Mouse (Mus musculus) monocyte, adult 59 days (primary cell): Measurements from ENCODE around the gene Lmtk3. TPM values are rescaled to one million over a fixed set of nuclear protein-coding genes. Genes with fewer than 3 reads are reported as not detected.

Experiments
- total RNA-seq, 2 experiments: library from RNA; stranded (reverse); gene quantifications; one replicate each; pipeline ENCODE4 v1.2.4; 2023

The Lmtk3 gene
- total RNA-seq = not detected

DNA sequence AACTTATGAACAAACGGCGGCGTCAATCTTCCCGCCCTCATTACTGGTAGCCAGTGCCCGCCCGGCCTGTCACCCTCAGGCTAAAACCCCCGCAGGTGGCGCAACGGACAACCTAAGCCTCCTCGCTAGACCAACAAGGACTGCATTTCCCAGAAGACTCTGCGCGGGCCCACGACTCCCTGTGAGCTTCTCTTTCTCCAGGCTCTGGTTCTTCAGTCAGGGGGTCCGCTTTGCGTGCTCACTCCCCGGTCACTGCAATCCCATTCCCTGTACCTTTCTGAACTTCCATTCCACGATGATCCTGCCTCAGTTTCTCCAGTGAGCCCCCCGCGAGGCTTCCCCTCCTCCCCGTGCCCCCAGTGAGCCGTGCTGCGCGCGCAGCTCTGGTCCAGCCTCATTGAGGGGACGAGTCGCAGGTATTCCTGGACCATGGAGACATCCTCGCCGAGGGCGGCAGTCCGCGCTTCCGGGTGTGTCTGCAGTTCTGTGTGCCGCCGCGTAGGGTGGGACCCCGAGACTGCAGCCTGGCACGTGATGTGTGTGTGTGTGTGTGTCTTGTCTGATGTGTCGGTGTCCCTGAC is at the start of gene Lmtk3:
TSS of gene Lmtk3 (plus strand) at position 228 of the 581 bp plus-strand sequence.

DNA sequence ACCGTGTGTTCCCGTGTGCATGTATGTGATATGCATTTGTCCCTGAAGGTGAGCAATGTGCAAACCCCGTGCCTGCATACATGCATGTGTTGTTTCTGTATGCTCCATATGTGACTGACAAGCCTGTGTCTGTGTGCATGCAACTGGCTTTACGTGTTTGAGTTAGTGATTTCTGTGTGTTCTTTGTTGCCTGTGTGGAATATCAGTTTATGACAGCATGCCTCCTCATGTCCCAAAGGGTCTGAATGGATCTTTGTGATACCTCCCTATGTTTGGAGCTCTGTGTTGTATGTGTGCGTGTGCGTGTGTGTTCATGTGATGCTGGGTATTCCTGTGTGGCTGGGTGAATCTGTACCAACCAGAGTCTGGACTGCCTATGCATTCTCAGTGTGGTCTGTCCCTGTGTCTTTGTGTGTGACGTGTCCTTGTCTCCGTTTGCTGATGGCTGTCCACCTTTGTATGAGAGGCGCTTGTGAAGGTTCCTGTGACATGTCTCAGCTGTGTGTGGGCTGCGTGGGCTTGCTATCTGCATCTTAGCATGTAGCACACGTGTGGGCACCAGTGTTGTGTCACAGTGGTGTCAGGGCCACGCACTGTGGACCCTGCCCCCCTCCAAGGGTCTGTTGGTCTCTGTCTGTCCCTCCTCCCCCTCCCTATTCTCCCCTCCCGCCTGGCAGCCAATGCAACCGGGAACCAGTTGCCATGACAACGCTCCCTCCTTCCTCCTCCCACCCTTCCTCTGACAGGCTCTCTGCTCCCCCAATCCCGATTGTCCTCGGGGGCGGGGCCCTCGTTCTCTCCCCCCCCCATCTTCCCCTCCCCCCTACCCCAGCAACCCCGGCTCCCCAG is 1.2 kb downstream of the Lmtk3 start, which contains the start of gene Sult2b1:
TSS of gene Sult2b1 (minus strand) at position 146 of the 849 bp plus-strand sequence.

DNA sequence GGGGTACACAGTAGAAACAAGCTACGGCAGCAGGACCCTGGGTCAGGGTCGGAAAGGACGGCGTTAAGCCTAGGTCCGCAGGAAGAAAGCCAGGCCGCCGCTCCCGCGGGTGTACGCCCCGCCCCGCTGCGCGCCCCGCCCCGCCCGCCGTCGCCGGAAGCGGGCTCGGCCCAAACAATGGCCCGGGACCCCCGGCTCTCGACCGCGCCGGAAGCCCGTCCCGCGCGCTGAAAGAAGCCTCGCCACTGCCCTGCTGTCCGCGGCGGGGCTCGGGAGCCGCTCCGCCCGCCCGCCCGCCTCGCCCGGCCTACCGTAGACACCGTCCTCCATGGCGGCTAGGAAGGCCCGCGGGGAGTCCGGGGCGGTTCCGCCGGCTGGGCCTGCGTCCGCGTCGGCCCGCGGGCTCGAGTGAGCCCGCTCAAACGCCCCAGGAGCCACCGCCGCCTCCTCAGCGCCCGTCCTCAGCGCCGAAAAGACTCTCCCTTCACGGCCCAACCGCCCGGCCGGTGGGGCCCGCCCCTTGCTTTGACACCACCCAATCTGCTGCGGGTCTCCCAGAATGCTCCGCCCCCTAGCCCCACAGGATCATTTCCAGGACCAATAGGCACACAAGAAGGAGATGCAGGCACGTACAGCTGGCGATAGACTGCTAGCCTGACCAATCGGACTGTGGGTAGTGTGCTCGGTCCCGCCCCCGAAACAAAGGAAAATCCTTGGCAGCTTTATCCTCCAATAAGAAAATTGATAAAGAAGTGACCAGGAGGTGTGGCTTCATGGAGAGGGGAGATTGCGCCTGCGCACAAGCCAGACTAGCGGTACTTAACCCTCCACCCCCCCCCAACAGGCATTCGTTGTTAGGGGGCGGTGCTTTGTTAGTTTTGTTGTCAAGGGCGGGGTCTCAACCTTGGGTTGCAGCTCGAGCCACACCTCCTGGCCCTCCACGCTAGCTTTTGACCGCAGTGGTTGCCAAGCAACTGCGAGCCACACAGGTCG is 30.5 kb downstream of the Lmtk3 start, which contains the start of gene Cyth2:
TSS of gene Cyth2 (minus strand) at position 795 of the 993 bp plus-strand sequence.

DNA sequence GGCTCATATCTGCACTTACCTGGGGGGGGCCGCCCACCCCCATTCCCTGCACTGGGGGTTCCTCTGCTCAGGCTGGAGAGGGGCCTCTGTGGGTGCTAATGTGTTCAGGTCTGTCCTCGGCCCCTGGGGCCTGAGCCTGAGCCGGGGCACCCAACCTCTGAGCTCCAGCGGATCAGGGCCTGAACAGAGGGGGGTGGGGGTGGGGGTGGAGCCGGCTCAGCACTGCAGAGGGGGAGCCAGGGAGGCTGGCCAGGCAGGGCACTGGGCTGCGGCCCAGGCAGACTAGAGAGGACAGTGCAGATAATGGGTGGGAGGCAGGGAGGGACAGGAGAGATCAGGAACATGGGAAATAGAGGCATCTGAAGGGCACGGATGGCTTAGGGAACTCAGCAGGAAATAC is 41.1 kb downstream of the Lmtk3 start, which contains the start of gene Kcnj14:
TSS of gene Kcnj14 (minus strand) at position 185 of the 400 bp plus-strand sequence.

DNA sequence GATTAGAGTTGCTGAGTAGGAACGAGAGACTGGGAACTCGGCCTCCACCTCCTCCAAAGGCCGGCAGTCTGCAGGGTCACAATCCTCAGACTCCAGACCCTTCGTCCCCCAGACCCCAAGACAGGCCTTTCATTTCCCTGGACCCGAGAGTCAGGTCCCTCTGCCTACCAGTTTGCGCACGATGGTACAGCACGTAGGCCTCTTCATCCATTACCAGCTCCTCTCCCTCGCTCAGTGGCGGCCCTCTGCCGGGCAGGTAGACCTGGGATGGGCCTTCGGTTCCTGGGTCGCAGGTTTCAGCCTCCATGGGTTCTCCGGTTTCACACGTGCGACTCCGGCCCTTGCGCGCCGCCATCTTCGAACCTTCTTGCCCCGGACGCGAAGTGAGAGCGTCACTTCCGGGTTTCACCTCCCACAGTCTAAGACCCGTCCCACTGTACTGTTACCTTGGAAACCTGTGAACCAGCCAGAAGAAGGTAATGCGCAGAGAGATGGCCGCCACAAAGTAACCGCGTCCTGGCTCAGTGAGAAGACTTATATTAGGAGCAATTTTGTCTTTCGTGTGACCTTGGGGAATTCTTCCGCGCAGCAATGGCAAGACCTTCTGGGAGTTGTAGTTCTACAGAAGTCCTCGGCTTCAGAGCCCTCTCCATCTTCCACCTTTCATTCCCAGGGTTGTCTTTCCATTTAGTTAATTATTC is 47.0 kb downstream of the Lmtk3 start, which contains the start of gene Grwd1:
TSS of gene Grwd1 (minus strand) at position 518 of the 701 bp plus-strand sequence.

Other genes starting within 250 kb of the Lmtk3 start
- under 1 TPM in 1 of 2 experiments, not detected in 1; 0.39 TPM for gene Hsd17b14, start 228.8 kb upstream of the Lmtk3 start, total RNA-seq
- 10 to 100 TPM; 64.9 to 67.0 TPM for gene Bcat2, start 213.6 kb upstream of the Lmtk3 start, total RNA-seq
- gene Fgf21, start 168.2 kb upstream of the Lmtk3 start, total RNA-seq = not detected
- not detected for gene Fut1, start 166.4 kb upstream of the Lmtk3 start, total RNA-seq
- under 1 TPM in 1 of 2 experiments, not detected in 1; 0.36 TPM for gene Izumo1, start 161.9 kb upstream of the Lmtk3 start, total RNA-seq
- gene Rasip1, start 156.2 kb upstream of the Lmtk3 start, total RNA-seq = under 1 TPM; 0.45 to 0.49 TPM
- not detected for gene Mamstr, start 143.8 kb upstream of the Lmtk3 start, total RNA-seq
- not detected for gene Fut2, start 117.3 kb upstream of the Lmtk3 start, total RNA-seq
- gene Ntn5, start 99.7 kb upstream of the Lmtk3 start, total RNA-seq = not detected
- gene Sec1, start 89.3 kb upstream of the Lmtk3 start, total RNA-seq = not detected
- gene Car11, start 83.9 kb upstream of the Lmtk3 start, total RNA-seq = not detected
- 10 to 100 TPM in 1 of 2 experiments, 1 to 10 TPM in 1; 8.5 to 11.4 TPM for gene Dbp, start 78.7 kb upstream of the Lmtk3 start, total RNA-seq
- 1,000 to 10,000 TPM; 1,433 to 1,476 TPM for gene Rpl18, start 68.3 kb upstream of the Lmtk3 start, total RNA-seq
- gene Sphk2, start 65.7 kb upstream of the Lmtk3 start, total RNA-seq = 10 to 100 TPM; 48.8 to 50.4 TPM
- under 1 TPM; 0.58 to 0.67 TPM for gene Fam83e, start 62.5 kb upstream of the Lmtk3 start, total RNA-seq
- not detected for gene Spaca4, start 57.9 kb upstream of the Lmtk3 start, total RNA-seq
- under 1 TPM in 1 of 2 experiments, not detected in 1; 0.46 TPM for gene Sult2b1, start 931 bp downstream of the Lmtk3 start, total RNA-seq
- gene Cyth2, start 30.8 kb downstream of the Lmtk3 start, total RNA-seq = 100 to 1,000 TPM; 104 to 114 TPM
- gene Kcnj14, start 41.0 kb downstream of the Lmtk3 start, total RNA-seq = under 1 TPM; 0.58 to 0.88 TPM
- gene Grwd1, start 47.2 kb downstream of the Lmtk3 start, total RNA-seq = 1 to 10 TPM; 9.1 to 9.8 TPM
- 100 to 1,000 TPM in 1 of 2 experiments, 10 to 100 TPM in 1; 89.1 to 104 TPM for gene Kdelr1, start 89.0 kb downstream of the Lmtk3 start, total RNA-seq
- gene Grin2d, start 94.6 kb downstream of the Lmtk3 start, total RNA-seq = under 1 TPM; 0.30 to 0.42 TPM
- gene Syngr4, start 113.0 kb downstream of the Lmtk3 start, total RNA-seq = not detected
- gene Tmem143, start 113.2 kb downstream of the Lmtk3 start, total RNA-seq = 1 to 10 TPM; 7.7 to 9.3 TPM
- 100 to 1,000 TPM; 594 to 671 TPM for gene Emp3, start 137.7 kb downstream of the Lmtk3 start, total RNA-seq
- 1 to 10 TPM; 3.0 to 3.4 TPM for gene Ccdc114, start 140.3 kb downstream of the Lmtk3 start, total RNA-seq
- not detected for gene Abcc6, start 246.6 kb downstream of the Lmtk3 start, total RNA-seq
- 10 to 100 TPM; 22.6 to 24.9 TPM for gene Nomo1, start 250.0 kb downstream of the Lmtk3 start, total RNA-seq